Mouse (Mus musculus) G1E-ER4 (cell line): ENCODE measurements around the gene Tmem60. TPM values are rescaled to one million over a fixed set of nuclear protein-coding genes. Genes with fewer than 3 reads are reported as not detected.

Experiments
- GATA1 ChIP-seq: IDR thresholded peaks from one replicate; pipeline ENCODE4 v1.8.0; 2012; ENCODE audit warnings: low read length, inconsistent platforms
- polyA plus RNA-seq: library from polyadenylated mRNA; stranded (reverse); fragments of >175 nt; gene quantifications from 2 replicates; pipeline ENCODE4 v1.2.3, GENCODE M21; 2012

Tmem60 gene
- polyA plus RNA-seq, 1 experiment: 2.9 TPM

DNA sequence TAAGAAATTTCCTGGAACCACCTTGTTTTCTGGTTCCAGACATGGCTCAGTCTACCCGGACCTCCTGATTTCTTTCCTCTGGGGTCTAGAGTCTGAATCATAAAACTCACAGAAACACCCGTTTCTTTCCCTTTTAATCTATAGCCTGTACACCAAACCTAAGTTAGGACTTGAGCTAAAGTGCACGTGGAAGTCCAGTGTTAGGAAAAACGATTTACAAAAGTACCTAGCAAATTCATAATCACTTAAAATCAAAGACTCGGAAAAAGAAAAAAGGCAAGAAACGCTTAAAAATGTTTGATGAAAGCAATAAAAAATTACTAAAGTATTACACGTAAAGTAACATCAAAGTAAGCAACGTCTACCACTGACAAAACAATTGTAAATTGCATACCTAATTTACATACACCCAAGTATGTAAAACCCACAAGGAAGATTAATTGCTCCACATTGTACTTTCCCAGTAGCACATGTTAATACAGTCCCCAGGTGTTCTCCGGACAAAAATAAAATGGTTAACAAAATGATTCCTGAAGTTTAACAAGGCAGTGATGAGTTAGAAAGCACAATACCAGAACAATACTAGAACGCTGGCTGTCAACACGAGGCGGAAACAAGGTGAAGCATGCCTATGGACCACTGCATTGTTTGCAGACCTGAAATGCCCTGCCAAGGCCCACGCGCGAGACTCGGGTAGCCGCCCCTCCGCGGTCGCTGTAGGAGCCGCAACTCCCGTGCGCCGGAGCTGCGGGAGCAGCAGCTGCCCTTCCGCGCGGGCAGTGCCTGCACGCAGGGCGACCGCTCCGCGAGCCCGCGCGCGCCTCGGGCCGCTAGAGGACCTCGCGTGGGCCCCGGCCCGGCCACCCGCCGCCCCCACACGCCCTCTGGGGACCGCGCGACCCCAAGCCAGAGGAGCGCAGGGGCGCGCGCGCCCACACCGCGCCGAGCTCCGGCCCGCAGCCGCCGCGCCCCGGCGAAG is 905 bp upstream of the Tmem60 start:
- no peak for TF ChIP-seq GATA1

DNA sequence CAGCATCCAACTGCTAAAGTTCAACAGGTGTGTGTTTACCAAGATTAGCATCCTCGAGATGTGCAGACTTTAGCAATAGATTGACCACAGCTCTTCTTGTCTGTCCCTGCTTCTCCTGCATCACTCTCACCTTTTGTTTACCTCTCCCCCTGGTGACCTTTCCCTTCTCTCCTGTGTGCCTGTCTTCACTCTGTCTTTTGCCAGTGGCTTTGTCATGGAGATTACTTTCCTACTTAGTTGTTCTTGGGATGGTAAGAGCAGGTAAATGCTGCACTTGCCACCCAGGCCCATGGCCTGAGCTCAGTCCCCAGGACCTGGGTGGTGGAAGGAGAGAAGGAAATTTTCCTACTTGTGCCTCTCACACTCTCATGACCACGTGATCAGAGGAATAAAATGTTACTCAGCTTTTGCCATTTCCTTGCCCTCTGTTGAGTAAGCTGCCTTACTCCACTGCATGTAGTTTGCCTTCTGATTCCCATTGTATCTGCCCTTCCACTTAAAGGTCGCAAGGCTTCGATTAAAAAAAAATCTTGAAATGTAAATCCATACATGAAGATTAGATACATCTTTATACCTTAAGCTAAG is 2.1 kb downstream of the Tmem60 start:
- TF ChIP-seq GATA1: no peak

DNA sequence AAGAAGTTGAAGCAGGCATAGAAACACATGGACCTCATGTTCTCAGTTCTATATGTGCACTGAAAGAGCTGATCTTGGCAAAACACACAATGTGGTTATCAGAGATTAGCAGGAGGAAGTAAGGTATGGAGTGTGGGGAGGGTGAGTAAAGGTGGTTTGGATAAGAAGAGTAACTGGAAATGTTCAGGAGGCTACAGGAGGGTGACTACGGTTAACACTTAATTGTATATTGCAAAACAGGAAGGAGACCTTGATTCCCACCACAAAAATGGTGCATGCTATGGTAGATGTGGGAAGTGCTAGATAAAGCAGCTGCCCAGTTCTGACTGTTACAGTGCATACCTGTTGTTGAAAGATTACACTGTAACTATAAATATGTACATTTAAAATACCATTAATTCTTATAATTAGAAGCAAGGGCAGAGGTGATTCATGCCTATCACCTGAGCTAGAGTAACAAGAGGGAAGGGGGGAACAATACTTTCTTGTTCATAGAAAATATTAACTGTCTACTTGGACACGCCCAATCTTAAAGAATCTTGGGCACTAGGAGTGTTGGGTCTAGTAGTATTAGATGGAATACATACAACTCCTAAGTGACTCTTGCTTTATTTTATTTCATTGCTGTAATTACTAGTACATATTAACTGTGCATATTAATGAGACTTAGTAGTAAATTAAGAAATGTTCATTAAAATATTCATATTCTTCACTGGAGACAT is 15.6 kb downstream of the Tmem60 start:
- TF ChIP-seq GATA1: peak; percentile 90

DNA sequence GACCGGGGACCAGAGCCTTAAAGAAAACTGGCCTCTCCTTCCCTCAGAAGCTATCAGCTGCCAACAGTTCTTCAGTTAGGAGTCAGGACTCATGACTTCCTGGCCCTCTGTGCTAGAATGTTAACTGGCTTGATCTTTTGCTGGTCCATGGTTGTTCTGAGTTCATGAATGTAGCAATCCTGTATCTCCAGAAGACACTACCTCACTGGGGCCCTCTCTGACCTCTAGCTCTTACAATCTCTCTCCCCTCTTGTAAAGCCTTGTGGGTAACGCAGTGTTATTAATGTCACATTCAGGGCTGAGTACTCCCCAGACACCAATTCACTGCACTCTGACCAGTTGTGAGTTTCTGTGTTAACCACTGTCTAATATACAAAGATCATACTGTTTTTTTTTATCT is 22.7 kb downstream of the Tmem60 start:
- no peak for TF ChIP-seq GATA1

DNA sequence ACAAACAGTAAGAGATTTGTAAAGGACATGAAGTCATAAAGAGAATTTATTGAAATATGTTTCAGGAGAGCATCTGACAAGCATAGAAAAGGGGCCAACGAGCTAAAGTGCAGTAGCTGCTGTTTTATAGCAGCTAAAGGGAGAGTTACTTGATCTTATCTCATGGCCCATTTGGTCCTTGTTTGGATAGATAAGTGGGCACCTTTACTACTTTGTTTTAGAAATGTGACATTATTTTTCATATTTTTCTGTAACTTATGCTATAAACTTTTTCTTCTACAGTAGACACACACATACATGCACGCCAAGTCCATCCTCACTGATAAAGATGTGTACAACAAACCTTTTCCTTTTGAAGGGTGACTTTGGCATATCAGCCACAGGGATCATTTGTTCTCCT is 23.4 kb downstream of the Tmem60 start:
- no peak for TF ChIP-seq GATA1

DNA sequence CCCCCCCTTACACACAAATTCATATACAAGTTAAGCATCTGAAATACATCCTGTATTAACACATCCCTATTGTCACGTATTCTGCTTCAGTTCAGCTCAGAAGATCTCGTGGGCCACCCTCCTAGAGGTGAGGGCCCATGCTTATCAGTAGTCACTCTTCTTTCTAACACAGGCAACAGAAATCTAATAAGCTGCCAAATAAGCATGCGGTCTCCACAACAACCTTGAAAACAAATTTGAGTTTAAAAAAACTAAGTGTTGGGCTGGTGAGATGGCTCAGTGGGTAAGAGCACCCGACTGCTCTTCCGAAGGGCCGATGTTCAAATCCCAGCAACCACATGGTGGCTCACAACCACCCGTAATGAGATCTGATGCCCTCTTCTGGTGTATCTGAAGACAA is 24.2 kb downstream of the Tmem60 start:
- no peak for TF ChIP-seq GATA1

DNA sequence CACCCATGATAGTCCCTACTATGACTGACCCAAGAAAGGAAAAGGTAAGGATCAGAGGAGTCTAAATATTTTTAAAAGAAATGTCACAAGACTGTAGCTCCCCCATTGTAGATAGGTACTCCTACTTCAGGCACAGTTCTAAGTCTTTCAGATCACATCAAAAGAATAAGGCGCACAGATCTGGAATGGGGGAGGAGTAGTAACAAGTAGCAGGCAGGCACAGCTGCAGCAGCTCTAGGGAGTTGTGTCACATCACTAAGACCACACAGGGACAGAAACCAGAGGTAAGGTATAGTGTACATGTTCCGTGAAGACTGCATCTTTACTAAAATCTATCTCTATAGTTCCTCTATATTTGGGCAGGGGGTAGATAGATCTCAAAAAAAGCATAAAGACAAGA is 29.8 kb downstream of the Tmem60 start:
- no peak for TF ChIP-seq GATA1

DNA sequence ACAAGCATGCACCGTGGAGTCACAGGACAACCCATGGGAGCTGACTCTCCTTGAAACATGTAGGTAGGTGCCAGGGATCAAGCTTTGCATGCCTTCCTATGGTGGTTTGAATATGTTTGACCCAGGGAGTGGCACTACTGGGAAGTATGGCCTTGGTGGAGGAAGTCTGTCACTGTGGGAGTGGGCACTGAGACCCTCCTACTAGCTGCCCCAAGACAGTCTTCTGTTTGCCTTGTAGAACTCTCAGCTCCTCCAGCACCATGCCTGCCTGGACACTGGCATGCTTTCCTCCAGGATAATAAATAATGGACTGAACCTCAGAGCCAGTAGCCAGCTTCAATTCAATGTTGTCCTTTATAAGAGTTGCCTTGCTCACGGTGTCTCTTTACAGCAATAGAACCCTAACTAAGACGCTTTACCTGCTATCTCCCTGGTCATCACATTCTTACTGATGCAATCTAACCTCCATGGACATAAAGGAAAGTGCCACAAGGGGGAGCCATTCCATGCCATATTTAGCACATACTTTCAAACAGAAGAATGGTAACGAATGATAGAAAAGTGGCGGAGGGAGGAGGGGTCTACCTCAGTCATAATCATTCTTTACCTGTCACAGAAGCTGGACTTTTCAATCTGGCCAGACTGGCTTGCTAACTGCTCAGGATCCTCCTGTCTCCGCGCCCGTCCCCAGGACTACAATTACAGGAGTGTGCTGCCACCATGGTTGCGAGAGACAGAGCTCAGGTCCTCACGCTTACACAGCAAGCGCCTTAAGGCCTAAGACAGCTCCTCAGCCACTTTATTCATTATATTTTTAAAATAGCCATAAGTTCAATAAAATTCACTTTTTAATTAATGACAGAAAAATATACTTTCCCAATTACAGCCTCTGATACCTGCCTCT is 31.6 kb downstream of the Tmem60 start:
- no peak for TF ChIP-seq GATA1

DNA sequence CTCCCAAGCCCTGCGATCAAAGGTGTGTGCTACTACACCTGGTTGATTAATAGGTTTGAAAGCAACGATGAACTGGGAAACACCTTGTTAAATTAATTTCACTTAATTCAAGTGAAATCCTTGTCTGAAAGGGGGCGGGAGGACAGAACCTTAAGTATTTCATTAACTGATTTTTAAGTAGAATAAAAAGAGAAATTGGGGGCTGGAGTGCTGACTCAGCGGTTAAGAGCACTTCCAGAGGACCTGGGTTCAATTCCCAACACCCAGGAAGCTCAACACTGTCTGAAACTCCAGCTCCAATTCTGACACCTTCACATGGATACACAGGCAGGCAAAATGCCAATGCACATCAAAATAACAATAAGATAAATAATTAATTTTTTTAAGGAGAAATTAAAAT is 37.0 kb downstream of the Tmem60 start:
- TF ChIP-seq GATA1: no peak

DNA sequence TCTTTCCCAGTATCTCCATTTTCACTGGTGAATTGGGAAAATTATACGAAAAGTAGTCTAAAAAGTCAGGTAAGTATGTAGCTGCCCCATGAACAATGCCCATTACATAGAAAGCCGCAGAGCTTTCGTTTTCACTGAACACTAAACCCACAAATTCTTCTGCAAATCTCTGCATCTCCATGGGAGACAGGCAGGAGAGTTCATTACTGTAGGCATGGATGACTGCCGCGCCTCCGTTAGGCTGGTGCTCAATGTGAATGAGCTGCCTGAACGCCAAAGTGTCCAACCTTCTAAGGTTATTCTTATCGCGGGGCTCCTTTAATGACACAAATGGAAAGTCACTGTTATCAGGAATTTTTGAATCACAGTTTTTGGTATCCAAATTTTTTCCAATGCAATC is 37.6 kb downstream of the Tmem60 start:
- no peak for TF ChIP-seq GATA1

DNA sequence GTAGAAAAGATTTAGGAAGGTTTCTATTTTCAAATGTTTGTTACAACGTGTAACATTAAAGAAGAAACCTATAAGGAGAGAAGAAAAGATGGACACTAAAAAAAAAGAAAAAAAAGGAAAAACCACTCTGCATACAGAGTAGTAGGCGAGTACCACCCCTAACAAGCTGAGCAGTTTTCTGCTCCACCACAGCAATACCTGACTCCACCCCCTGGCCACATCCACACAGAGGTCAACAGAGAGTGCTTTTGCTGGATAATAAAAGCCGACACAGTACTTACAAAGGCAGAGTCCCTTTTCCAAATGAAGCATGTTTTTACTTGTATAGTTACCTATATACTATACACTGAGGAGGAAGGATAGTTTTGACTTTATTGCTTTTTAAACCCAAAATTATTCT is 42.6 kb downstream of the Tmem60 start:
- no peak for TF ChIP-seq GATA1

DNA sequence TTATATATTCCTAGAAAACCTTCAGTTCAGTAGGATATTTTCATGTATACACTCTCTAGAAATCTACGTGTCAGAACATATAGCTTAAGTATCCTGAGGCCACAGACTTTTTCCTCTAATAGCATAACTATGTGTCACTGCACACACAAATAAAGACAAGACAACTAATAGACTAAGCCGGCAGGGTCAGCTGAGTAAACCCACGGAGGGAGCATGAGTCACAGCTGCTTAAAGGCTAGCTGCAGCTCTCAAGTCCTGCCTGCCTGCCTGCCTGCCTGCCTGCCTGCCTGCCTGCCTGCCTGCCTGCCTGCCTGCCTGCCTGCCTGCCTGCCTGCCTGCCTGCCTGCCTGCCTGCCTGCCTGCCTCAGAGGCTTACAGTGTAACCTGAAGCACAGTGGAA is 43.5 kb downstream of the Tmem60 start:
- no peak for TF ChIP-seq GATA1

DNA sequence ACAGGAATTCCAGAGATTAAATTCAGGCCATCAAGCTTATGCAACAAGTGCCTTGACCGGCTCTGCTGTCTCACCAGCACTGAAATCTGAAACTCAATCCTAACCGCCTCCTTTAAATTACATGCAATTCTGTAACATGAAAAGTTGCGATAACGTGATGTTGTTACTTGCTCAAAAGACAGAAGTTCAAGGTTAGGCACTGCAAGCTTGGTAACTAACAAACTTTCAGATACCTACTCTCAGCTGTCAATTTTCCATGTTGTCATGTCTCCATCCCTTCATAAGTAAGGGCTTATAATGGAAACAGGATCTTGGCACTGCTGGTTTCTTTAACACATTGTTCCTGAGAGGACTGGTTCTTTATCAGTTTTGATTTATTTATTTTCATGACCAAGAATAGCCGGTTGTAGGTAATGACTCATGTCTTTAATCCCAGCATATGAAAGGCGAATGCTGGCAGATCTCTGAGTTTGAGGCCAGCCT is 47.7 kb downstream of the Tmem60 start:
- TF ChIP-seq GATA1: no peak

DNA sequence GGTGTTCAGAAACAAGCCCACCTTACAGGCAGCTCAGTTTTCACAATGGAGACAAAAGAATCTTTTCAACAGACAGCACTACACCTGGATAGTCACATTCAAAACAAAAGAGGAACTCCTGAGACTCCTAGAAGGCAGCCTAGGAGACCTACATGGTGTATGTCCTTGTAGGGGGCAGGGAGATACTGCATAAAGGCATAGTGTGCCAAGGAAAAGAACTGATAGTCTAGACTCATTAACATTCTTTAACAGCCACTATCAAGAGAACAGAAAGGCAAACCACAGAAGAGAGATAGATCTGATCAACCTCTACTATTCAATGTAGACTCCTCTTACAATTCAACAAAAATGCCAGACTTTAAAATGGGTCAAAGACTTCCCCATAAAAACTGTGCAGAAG is 48.4 kb downstream of the Tmem60 start:
- no peak for TF ChIP-seq GATA1

DNA sequence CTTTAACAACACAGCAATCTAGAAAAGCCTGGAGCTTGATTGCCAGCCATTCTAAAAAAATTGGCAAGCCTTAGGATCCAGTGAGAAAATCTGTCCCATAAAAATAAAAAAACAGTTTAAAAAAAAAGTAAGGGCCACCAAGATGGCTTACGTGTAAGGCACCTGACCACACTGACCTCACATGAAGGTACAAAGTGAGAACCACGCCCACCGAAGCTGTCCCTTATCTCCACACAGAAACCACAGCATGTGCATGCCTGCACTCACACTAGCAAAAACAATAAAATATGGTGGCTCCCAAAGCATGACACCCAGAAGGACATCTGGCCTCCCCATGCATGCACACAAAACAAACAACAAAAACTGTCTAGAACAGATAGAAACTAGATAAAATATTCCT is 49.3 kb downstream of the Tmem60 start:
- peak; percentile 40 for TF ChIP-seq GATA1
